Mouse (Mus musculus): ENCODE measurements around the gene Dixdc1.

The Dixdc1 gene

GRCm38 (mm10) chr9:50742744-50743143 lies 3.4 kb upstream of the Dixdc1 start:
- no peak for DNase-seq (ENCODE audit: low read depth)

GRCm38 (mm10) chr9:50742261-50742660 lies 2.9 kb upstream of the Dixdc1 start:
- no peak for DNase-seq (ENCODE audit: low read depth)

- DNase-seq (ENCODE audit: low read depth) = no peak
Measured at GRCm38 (mm10) chr9:50740867-50741784, 1.8 kb upstream of the Dixdc1 start.

GRCm38 (mm10) chr9:50734989-50735388 lies 4.3 kb downstream of the Dixdc1 start:
- DNase-seq (ENCODE audit: low read depth) = peak; percentile 60

GRCm38 (mm10) chr9:50732560-50732959 lies 6.8 kb downstream of the Dixdc1 start:
- DNase-seq (ENCODE audit: low read depth) = no peak

GRCm38 (mm10) chr9:50729600-50729999 lies 9.7 kb downstream of the Dixdc1 start:
- no peak for DNase-seq (ENCODE audit: low read depth)

GRCm38 (mm10) chr9:50727925-50728651 lies 11.2 kb downstream of the Dixdc1 start:
- DNase-seq (ENCODE audit: low read depth) = peak; percentile 27

- no peak for DNase-seq (ENCODE audit: low read depth)
Measured at GRCm38 (mm10) chr9:50727171-50727924, 12.0 kb downstream of the Dixdc1 start.

GRCm38 (mm10) chr9:50725921-50726590 lies 13.3 kb downstream of the Dixdc1 start:
- no peak for DNase-seq (ENCODE audit: low read depth)

GRCm38 (mm10) chr9:50724661-50725330 lies 14.5 kb downstream of the Dixdc1 start:
- no peak for DNase-seq (ENCODE audit: low read depth)

- DNase-seq (ENCODE audit: low read depth) = no peak
Measured at GRCm38 (mm10) chr9:50724147-50724546, 15.2 kb downstream of the Dixdc1 start.

GRCm38 (mm10) chr9:50723406-50723805 lies 15.9 kb downstream of the Dixdc1 start:
- DNase-seq (ENCODE audit: low read depth) = no peak

- no peak for DNase-seq (ENCODE audit: low read depth)
Measured at GRCm38 (mm10) chr9:50722451-50722911, 16.8 kb downstream of the Dixdc1 start.

GRCm38 (mm10) chr9:50721061-50721460 lies 18.3 kb downstream of the Dixdc1 start:
- DNase-seq (ENCODE audit: low read depth) = no peak

GRCm38 (mm10) chr9:50718878-50719277 lies 20.4 kb downstream of the Dixdc1 start:
- DNase-seq (ENCODE audit: low read depth) = no peak

GRCm38 (mm10) chr9:50714188-50714587 lies 25.1 kb downstream of the Dixdc1 start:
- DNase-seq (ENCODE audit: low read depth) = no peak

GRCm38 (mm10) chr9:50711337-50711736 lies 28.0 kb downstream of the Dixdc1 start:
- no peak for DNase-seq (ENCODE audit: low read depth)

GRCm38 (mm10) chr9:50709108-50709507 lies 30.2 kb downstream of the Dixdc1 start:
- DNase-seq (ENCODE audit: low read depth) = no peak

- DNase-seq (ENCODE audit: low read depth) = no peak
Measured at GRCm38 (mm10) chr9:50704907-50705306, 34.4 kb downstream of the Dixdc1 start.

GRCm38 (mm10) chr9:50700921-50701691 lies 38.2 kb downstream of the Dixdc1 start:
- DNase-seq (ENCODE audit: low read depth) = peak; percentile 19

All from induced T-regulatory cell, adult 2 months (primary cell).